Mouse (Mus musculus) forebrain, embryonic 10.5 days (tissue): ENCODE data around the gene Flnc. TPM values are rescaled to one million over a fixed set of nuclear protein-coding genes. Genes with fewer than 3 reads are reported as not detected.
"Not testable (repeated sequence)": the region's sequence is repeated elsewhere in the genome, so short reads cannot be mapped to it uniquely, and the experiment has no call there.

Source experiments
- DNase-seq: peaks from one replicate; pipeline ENCODE4 v3.0.0-alpha.2; 2017; ENCODE audit warnings: low spot score; ENCODE audit errors: extremely low spot score
- H3K27ac ChIP-seq: fragments of 300-500 bp; sonication (generic); 2 replicates; pipeline ENCODE4 v1.5.1; 2016; ENCODE audit warnings: mild to moderate bottlenecking
- H3K27me3 ChIP-seq: fragments of 300-500 bp; sonication (generic); 2 replicates; pipeline ENCODE4 v1.6.1; 2016; ENCODE audit warnings: mild to moderate bottlenecking; ENCODE audit not compliant: poor library complexity, severe bottlenecking
- H3K36me3 ChIP-seq: fragments of 300-500 bp; sonication (generic); replicated peaks from 2 replicates; pipeline ENCODE4 v1.6.1; 2016; ENCODE audit warnings: mild to moderate bottlenecking, moderate library complexity
- H3K4me1 ChIP-seq: fragments of 300-500 bp; sonication (generic); 2 replicates; pipeline ENCODE4 v1.6.1; 2016
- H3K4me3 ChIP-seq: fragments of 300-500 bp; sonication (generic); 2 replicates; pipeline ENCODE4 v1.5.1; 2016; ENCODE audit warnings: mild to moderate bottlenecking, moderate library complexity
- H3K9me3 ChIP-seq: fragments of 300-500 bp; sonication (generic); 2 replicates; pipeline ENCODE4 v1.6.1; 2016; ENCODE audit warnings: mild to moderate bottlenecking, moderate library complexity
- WGBS: fragments of 180-500 bp; shearing (Covaris S2); methylation state at CpG from one replicate; pipeline ENCODE4 v1.1.7; 2016; 5-methylcytosine and 5-hydroxymethylcytosine counted together
- polyA plus RNA-seq: library from polyadenylated mRNA; unstranded; fragments of >200 nt; fragmentation: Nextera tagmentation; extraction: Ambion mirVana; gene quantifications from 2 replicates; pipeline ENCODE4 v1.2.1, GENCODE M21; 2016

The Flnc gene
- polyA plus RNA-seq, result 2.1 and 2.6 TPM in 2 replicates

- 1% methylated on average over 71 of the region's 77 CpGs for WGBS
- peak within 1 kb of the TSS; percentile 59 for H3K4me3 ChIP-seq
- peaks cover 66% of the 10 kb centered on the region for H3K27me3 ChIP-seq
- peak within 1 kb of the TSS; percentile 70 for H3K27ac ChIP-seq
- peak; percentile 49 for DNase-seq
- peaks cover 68% of the 10 kb centered on the region for H3K4me1 ChIP-seq
- no peaks in the 10 kb centered on the region for H3K36me3 ChIP-seq
- no peaks in the 10 kb centered on the region for H3K9me3 ChIP-seq
Observed at GRCm38 (mm10) chr6:29433038-29433803, at the start of gene Flnc. Gene Flnc (plus strand): TSS chr6:29433256.

GRCm38 (mm10) chr6:29388052-29388518 is 45.0 kb upstream of the Flnc start, which contains the start of gene Opn1sw:
Gene Opn1sw (minus strand): TSS chr6:29388468.
- H3K4me3 ChIP-seq, result peak within 1 kb of the TSS; percentile 42
- no peaks in the 10 kb centered on the region for H3K36me3 ChIP-seq
- H3K4me1 ChIP-seq, result peaks cover 25% of the 10 kb centered on the region
- WGBS, result under 1% methylated on average over 12 of the region's 12 CpGs
- DNase-seq, result peak; percentile 44
- no peaks in the 10 kb centered on the region for H3K9me3 ChIP-seq
- peaks cover 32% of the 10 kb centered on the region for H3K27me3 ChIP-seq
- no peak within 1 kb of the TSS for H3K27ac ChIP-seq

GRCm38 (mm10) chr6:29388606-29389080 is 44.4 kb upstream of the Flnc start:
- peak overlapping the region; percentile 42 for H3K4me3 ChIP-seq
- H3K27me3 ChIP-seq, result peaks cover 37% of the 10 kb centered on the region
- no peaks in the 10 kb centered on the region for H3K9me3 ChIP-seq
- 13% methylated on average over 11 of the region's 11 CpGs for WGBS
- H3K4me1 ChIP-seq, result peaks cover 25% of the 10 kb centered on the region
- no peaks in the 10 kb centered on the region for H3K36me3 ChIP-seq
- H3K27ac ChIP-seq, result no peak overlapping the region
- peak; percentile 60 for DNase-seq

GRCm38 (mm10) chr6:29389425-29389824 is 43.6 kb upstream of the Flnc start:
- no peak for DNase-seq
- Histone ChIP-seq H3K4me1 (peaks cover 25% of the 10 kb centered on the region), H3K27me3 (peaks cover 44% of the 10 kb centered on the region), H3K4me3 (no peak overlapping the region), H3K36me3 (no peaks in the 10 kb centered on the region), H3K9me3 (no peaks in the 10 kb centered on the region), H3K27ac (no peak overlapping the region)
- WGBS, result 61% methylated on average over 9 of the region's 9 CpGs

GRCm38 (mm10) chr6:29390500-29390899 is 42.6 kb upstream of the Flnc start:
- Histone ChIP-seq H3K4me1 (peaks cover 27% of the 10 kb centered on the region), H3K27me3 (peaks cover 55% of the 10 kb centered on the region)
- H3K4me3 ChIP-seq, H3K9me3 ChIP-seq, H3K27ac ChIP-seq, DNase-seq, H3K36me3 ChIP-seq: not testable (repeated sequence)
- WGBS, result 86% methylated on average over 1 of the region's 1 CpGs

- H3K4me3 ChIP-seq, H3K27ac ChIP-seq, H3K9me3 ChIP-seq, H3K36me3 ChIP-seq, DNase-seq: not testable (repeated sequence)
- H3K27me3 ChIP-seq, result peaks cover 60% of the 10 kb centered on the region
- peaks cover 33% of the 10 kb centered on the region for H3K4me1 ChIP-seq
- 80% methylated on average over 8 of the region's 8 CpGs for WGBS
Observed at GRCm38 (mm10) chr6:29391241-29391640, 41.8 kb upstream of the Flnc start.

GRCm38 (mm10) chr6:29391802-29392201 is 41.3 kb upstream of the Flnc start:
- peaks cover 33% of the 10 kb centered on the region for H3K4me1 ChIP-seq
- H3K9me3 ChIP-seq, result no peaks in the 10 kb centered on the region
- H3K27ac ChIP-seq, result no peak overlapping the region
- no peaks in the 10 kb centered on the region for H3K36me3 ChIP-seq
- no peak overlapping the region for H3K4me3 ChIP-seq
- peaks cover 58% of the 10 kb centered on the region for H3K27me3 ChIP-seq
- no peak for DNase-seq
- 79% methylated on average over 4 of the region's 4 CpGs for WGBS

GRCm38 (mm10) chr6:29394286-29394685 is 38.8 kb upstream of the Flnc start:
- H3K4me1 ChIP-seq, result peaks cover 30% of the 10 kb centered on the region
- no peak overlapping the region for H3K27ac ChIP-seq
- 50% methylated on average over 1 of the region's 1 CpGs for WGBS
- DNase-seq, result no peak
- no peak overlapping the region for H3K4me3 ChIP-seq
- no peaks in the 10 kb centered on the region for H3K9me3 ChIP-seq
- peaks cover 56% of the 10 kb centered on the region for H3K27me3 ChIP-seq
- H3K36me3 ChIP-seq, result peaks cover 5% of the 10 kb centered on the region

- peak within 1 kb of the TSS; percentile 87 for H3K27ac ChIP-seq
- WGBS, result under 1% methylated on average over 41 of the region's 49 CpGs
- no peaks in the 10 kb centered on the region for H3K9me3 ChIP-seq
- peaks cover 30% of the 10 kb centered on the region for H3K4me1 ChIP-seq
- peak; percentile 77 for DNase-seq
- peaks cover 7% of the 10 kb centered on the region for H3K36me3 ChIP-seq
- H3K4me3 ChIP-seq, result peak within 1 kb of the TSS; percentile 84
- peaks cover 49% of the 10 kb centered on the region for H3K27me3 ChIP-seq
Observed at GRCm38 (mm10) chr6:29395910-29396713, 36.9 kb upstream of the Flnc start, which contains the start of gene Ccdc136. Gene Ccdc136 (plus strand): TSS chr6:29396309.

- WGBS, result 2% methylated on average over 24 of the region's 24 CpGs
- Histone ChIP-seq H3K9me3 (no peaks in the 10 kb centered on the region), H3K27ac (peak overlapping the region; percentile 87), H3K36me3 (peaks cover 7% of the 10 kb centered on the region), H3K4me3 (peak overlapping the region; percentile 84), H3K27me3 (peaks cover 49% of the 10 kb centered on the region), H3K4me1 (peaks cover 30% of the 10 kb centered on the region)
- DNase-seq, result peak; percentile 17
Observed at GRCm38 (mm10) chr6:29396714-29397540, 36.1 kb upstream of the Flnc start.

- Histone ChIP-seq H3K27me3 (peaks cover 49% of the 10 kb centered on the region), H3K27ac (peak overlapping the region; percentile 87), H3K4me1 (peaks cover 31% of the 10 kb centered on the region), H3K36me3 (peaks cover 7% of the 10 kb centered on the region), H3K9me3 (no peaks in the 10 kb centered on the region), H3K4me3 (peak overlapping the region; percentile 84)
- 6% methylated on average over 6 of the region's 6 CpGs for WGBS
- peak; percentile 25 for DNase-seq
Observed at GRCm38 (mm10) chr6:29397575-29397974, 35.5 kb upstream of the Flnc start.

GRCm38 (mm10) chr6:29399851-29400250 is 33.2 kb upstream of the Flnc start:
- Histone ChIP-seq H3K4me3 (no peak overlapping the region), H3K4me1 (peaks cover 36% of the 10 kb centered on the region), H3K36me3 (peaks cover 7% of the 10 kb centered on the region), H3K9me3 (no peaks in the 10 kb centered on the region), H3K27me3 (peaks cover 41% of the 10 kb centered on the region), H3K27ac (no peak overlapping the region)
- WGBS, result 84% methylated on average over 4 of the region's 4 CpGs
- DNase-seq, result no peak
